Mouse (Mus musculus) liver, adult 2 months (tissue): ENCODE measurements at regions not wholly inside any gene's neighbourhood (a gene's known extent, or its start where the extent isn't known, plus 50 kb on each side); places are given as distances from the start of the nearest gene placed in this dataset.

Experiments
- CTCF ChIP-seq: fragments of 200-500 bp; IDR thresholded peaks from 2 replicates; pipeline ENCODE4 v1.5.1; 2011; ENCODE audit warnings: low read depth, low read length, control low read depth
- POLR2A ChIP-seq: fragments of 200-500 bp; IDR thresholded peaks from 2 replicates; pipeline ENCODE4 v1.6.1; 2011; ENCODE audit warnings: low read length, control low read depth; ENCODE audit not compliant: insufficient read depth; ENCODE audit errors: extremely low read depth

- TF ChIP-seq CTCF = no peak
- TF ChIP-seq POLR2A = no peak
Observed at GRCm38 (mm10) chr4:56681121-56681520, 58.7 kb upstream of the Gm26657 start.
